Mouse (Mus musculus) liver, embryonic 14.5 days (tissue): ENCODE results near the gene Ppib. TPM values are rescaled to one million over a fixed set of nuclear protein-coding genes. Genes with fewer than 3 reads are reported as not detected.

Experiments
- ATAC-seq: fragments of 200-750 bp; cut with Nextera tagmentation; 2 replicates; pipeline ENCODE4 v1.8.0; 2017; ENCODE audit warnings: moderate number of reproducible peaks, mild to moderate bottlenecking, moderate library complexity; ENCODE audit not compliant: insufficient read depth
- DNase-seq, 3 experiments: peaks; one replicate each; pipeline ENCODE4 v3.0.0-alpha.2; 2012 to 2013; ENCODE audit warnings: low read depth in 3 of 3, low spot score in 3 of 3
- H3K27ac ChIP-seq: fragments of 300-500 bp; sonication (generic); 2 replicates; pipeline ENCODE4 v1.5.1; 2014; ENCODE audit warnings: moderate library complexity, mild to moderate bottlenecking, control low read depth, inconsistent platforms
- H3K27me3 ChIP-seq: fragments of 300-500 bp; sonication (generic); 2 replicates; pipeline ENCODE4 v1.6.1; 2014; ENCODE audit warnings: mild to moderate bottlenecking, low read length, moderate library complexity; ENCODE audit not compliant: control insufficient read depth, insufficient read depth
- H3K36me3 ChIP-seq: fragments of 300-500 bp; sonication (generic); replicated peaks from 2 replicates; pipeline ENCODE4 v1.6.1; 2014; ENCODE audit warnings: low read depth; ENCODE audit not compliant: control insufficient read depth, insufficient read depth
- H3K4me1 ChIP-seq, 2 experiments: fragments of 200-500 bp in 1 of 2; fragments of 300-500 bp in 1 of 2; sonication (generic) in 1 of 2; replicated peaks; 2 replicates each; pipeline ENCODE4 v1.6.1; 2012 to 2014; ENCODE audit warnings: antibody characterized with exemption in 1 of 2, inconsistent platforms in 1 of 2, low read length in 1 of 2; ENCODE audit not compliant: control insufficient read depth in 2 of 2, insufficient read depth in 2 of 2
- H3K4me2 ChIP-seq: fragments of 300-500 bp; sonication (generic); 2 replicates; pipeline ENCODE4 v1.6.1; 2014; ENCODE audit warnings: low read depth, mild to moderate bottlenecking, control low read depth, moderate library complexity
- H3K4me3 ChIP-seq, 2 experiments: fragments of 200-500 bp in 1 of 2; fragments of 300-500 bp in 1 of 2; sonication (generic) in 1 of 2; 2 replicates each; pipeline ENCODE4 v1.5.1; 2012 to 2014; ENCODE audit warnings: low read depth in 2 of 2, low read length in 2 of 2, mild to moderate bottlenecking in 2 of 2, control low read depth in 1 of 2, inconsistent platforms in 1 of 2, moderate library complexity in 1 of 2; ENCODE audit not compliant: insufficient read depth in 1 of 2
- H3K9ac ChIP-seq: fragments of 300-500 bp; sonication (generic); replicated peaks from 2 replicates; pipeline ENCODE4 v1.6.1; 2014; ENCODE audit warnings: mild to moderate bottlenecking, control low read depth, moderate library complexity
- H3K9me3 ChIP-seq: fragments of 300-500 bp; sonication (generic); 2 replicates; pipeline ENCODE4 v1.6.1; 2016; ENCODE audit warnings: low read length, mixed read lengths; ENCODE audit not compliant: control insufficient read depth
- CTCF ChIP-seq: IDR thresholded peaks from 2 replicates; pipeline ENCODE4 v1.5.1; 2016; ENCODE audit warnings: antibody characterized with exemption, low read depth, control low read depth
- EP300 ChIP-seq: IDR thresholded peaks from 2 replicates; pipeline ENCODE4 v1.6.1; 2016; ENCODE audit warnings: antibody characterized with exemption, low read depth
- WGBS: fragments of 180-500 bp; shearing (Covaris S2); extraction: QIAGEN DNeasy Blood & Tissue Kit; methylation state at CpG from one replicate; pipeline ENCODE4 v1.1.7; 2014; ENCODE audit not compliant: insufficient replicate concordance; 5-methylcytosine and 5-hydroxymethylcytosine counted together
- polyA plus RNA-seq, 2 experiments: library from polyadenylated mRNA; depleted of rRNA in 1 of 2; stranded (reverse) in 1 of 2; unstranded in 1 of 2; fragments of >200 nt; fragmentation: Nextera tagmentation in 1 of 2; extraction: Ambion mirVana in 1 of 2; gene quantifications; 2 replicates each; pipeline versions ENCODE4 v1.2.1 to v1.2.3; 2012 to 2014

The Ppib gene
- polyA plus RNA-seq, 2 experiments = 276 to 434 TPM

DNA sequence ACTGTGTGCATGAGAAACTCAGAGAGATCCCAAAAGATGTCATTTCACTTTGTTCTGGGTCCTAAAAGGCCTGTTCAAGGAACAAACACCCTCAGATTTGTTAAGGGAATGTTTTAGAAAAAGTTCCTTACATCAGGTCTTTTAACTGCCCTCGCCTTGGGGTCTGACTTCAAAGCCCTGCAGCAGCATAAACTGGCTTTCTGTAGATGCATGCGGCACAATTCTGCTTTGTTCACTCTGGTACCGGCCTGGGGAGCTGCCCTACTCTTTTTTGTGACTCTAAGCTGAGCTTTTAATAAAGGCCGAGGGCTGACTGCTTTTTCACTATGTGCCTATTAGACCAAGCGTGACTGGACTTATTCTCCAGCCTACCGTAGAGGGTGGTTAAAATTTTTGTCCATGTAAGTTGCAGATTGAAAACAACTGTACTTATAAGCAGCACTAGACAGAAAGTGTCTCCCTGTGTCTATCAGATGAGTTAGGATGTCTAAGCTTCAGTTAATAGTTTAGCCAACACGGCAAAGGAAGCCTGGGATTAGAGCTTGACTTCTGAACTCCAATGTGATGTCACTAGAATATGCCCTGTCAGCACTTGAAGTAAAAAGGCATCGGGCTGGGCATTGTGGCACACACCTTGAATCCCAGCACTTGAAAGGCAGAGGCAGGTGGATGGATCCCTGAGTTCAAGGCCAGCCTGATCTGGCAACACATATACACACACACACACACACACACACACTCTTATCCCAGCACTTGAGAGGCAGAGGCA lies 50.8 kb downstream of the Ppib start:
- peaks cover 0 to 2% of the 10 kb centered on the region in 2 experiments; a peak in 1 of 4 replicates for H3K4me1 ChIP-seq
- H3K9ac ChIP-seq = no peak overlapping the region
- H3K27me3 ChIP-seq = no peaks in the 10 kb centered on the region
- H3K9me3 ChIP-seq = no peaks in the 10 kb centered on the region
- 80% methylated on average over 8 of the region's 8 CpGs for WGBS
- no peak overlapping the region for H3K27ac ChIP-seq
- peaks cover 27% of the 10 kb centered on the region for H3K36me3 ChIP-seq
- DNase-seq (no peak), ATAC-seq (no peak)
- H3K4me2 ChIP-seq = no peak overlapping the region
- TF ChIP-seq EP300 = no peak
- TF ChIP-seq CTCF = no peak
- no peak overlapping the region for H3K4me3 ChIP-seq

DNA sequence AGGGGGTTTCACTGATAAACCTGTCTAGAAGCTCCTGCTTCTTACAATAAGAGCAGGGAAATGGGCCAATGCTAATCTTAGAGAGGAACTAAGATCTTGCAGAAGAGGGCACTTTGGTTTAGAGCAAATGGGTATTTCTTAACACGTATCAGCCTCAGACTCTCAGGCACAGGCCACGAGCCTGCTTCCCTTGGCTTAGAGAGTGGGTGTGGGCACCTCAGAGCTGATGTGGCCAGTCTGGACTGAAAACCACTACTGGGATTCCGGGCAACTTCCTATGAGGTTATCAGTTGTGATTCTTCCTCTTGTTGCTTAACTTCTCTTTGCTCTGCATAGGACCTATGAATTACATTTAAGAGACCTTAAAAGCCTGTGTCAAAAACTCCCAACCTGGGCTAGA lies 54.3 kb downstream of the Ppib start:
- Histone ChIP-seq H3K36me3 (peaks cover 4% of the 10 kb centered on the region), H3K4me2 (no peak overlapping the region), H3K9me3 (no peaks in the 10 kb centered on the region), H3K4me1 (peaks cover 5 to 11% of the 10 kb centered on the region in 2 experiments; a peak in 3 of 4 replicates), H3K4me3 (no peak overlapping the region), H3K27ac (no peak overlapping the region), H3K27me3 (no peaks in the 10 kb centered on the region), H3K9ac (no peak overlapping the region)
- no peak for TF ChIP-seq EP300
- no peak for TF ChIP-seq CTCF
- whole genome bisulfite sequencing = 35% methylated on average over 3 of the region's 3 CpGs
- no peak for ATAC-seq
- no peak for DNase-seq

Other genes starting within 250 kb of the Ppib start
- gene Zfp609, start 232.7 kb upstream of the Ppib start, polyA plus RNA-seq (2012; rRNA removed) = 2.4 and 2.7 TPM in 2 replicates
- 1.1 and 1.2 TPM in 2 replicates for gene Zfp609, start 232.7 kb upstream of the Ppib start, polyA plus RNA-seq (2014; fragmentation: Nextera tagmentation; extraction: Ambion mirVana)
- gene Pclaf, start 170.0 kb upstream of the Ppib start, polyA plus RNA-seq (2012; rRNA removed) = 31.1 and 61.8 TPM in 2 replicates
- gene Pclaf, start 170.0 kb upstream of the Ppib start, polyA plus RNA-seq (2014; fragmentation: Nextera tagmentation; extraction: Ambion mirVana) = 73.0 and 78.6 TPM in 2 replicates
- gene Trip4, start 151.4 kb upstream of the Ppib start, polyA plus RNA-seq (2012; rRNA removed) = 2.2 and 4.6 TPM in 2 replicates
- 9.9 and 10.2 TPM in 2 replicates for gene Trip4, start 151.4 kb upstream of the Ppib start, polyA plus RNA-seq (2014; fragmentation: Nextera tagmentation; extraction: Ambion mirVana)
- gene Csnk1g1, start 151.3 kb upstream of the Ppib start, polyA plus RNA-seq (2012; rRNA removed) = 1.6 and 2.5 TPM in 2 replicates
- gene Csnk1g1, start 151.3 kb upstream of the Ppib start, polyA plus RNA-seq (2014; fragmentation: Nextera tagmentation; extraction: Ambion mirVana) = 3.5 and 3.7 TPM in 2 replicates
- gene Snx22, start 9.5 kb downstream of the Ppib start, polyA plus RNA-seq (2012; rRNA removed) = 26.7 and 32.8 TPM in 2 replicates
- gene Snx22, start 9.5 kb downstream of the Ppib start, polyA plus RNA-seq (2014; fragmentation: Nextera tagmentation; extraction: Ambion mirVana) = 25.4 and 26.5 TPM in 2 replicates
- 31.8 and 47.7 TPM in 2 replicates for gene Snx1, start 66.4 kb downstream of the Ppib start, polyA plus RNA-seq (2012; rRNA removed)
- 66.0 and 68.3 TPM in 2 replicates for gene Snx1, start 66.4 kb downstream of the Ppib start, polyA plus RNA-seq (2014; fragmentation: Nextera tagmentation; extraction: Ambion mirVana)
- gene Ciao2a, start 66.4 kb downstream of the Ppib start, polyA plus RNA-seq (2012; rRNA removed) = 32.3 and 50.1 TPM in 2 replicates
- gene Ciao2a, start 66.4 kb downstream of the Ppib start, polyA plus RNA-seq (2014; fragmentation: Nextera tagmentation; extraction: Ambion mirVana) = 129 and 132 TPM in 2 replicates
- gene Dapk2, start 98.0 kb downstream of the Ppib start, polyA plus RNA-seq (2012; rRNA removed) = 7.3 and 11.7 TPM in 2 replicates
- 24.6 and 25.2 TPM in 2 replicates for gene Dapk2, start 98.0 kb downstream of the Ppib start, polyA plus RNA-seq (2014; fragmentation: Nextera tagmentation; extraction: Ambion mirVana)